Mouse (Mus musculus) common myeloid progenitor, adult 5-6 weeks (primary cell): ENCODE data around the gene Pls1. TPM values are rescaled to one million over a fixed set of nuclear protein-coding genes. Genes with fewer than 3 reads are reported as not detected.

Experiments used
- ATAC-seq: replicated peaks from 2 replicates; pipeline ENCODE4 v1.8.0; 2016; ENCODE audit warnings: low read depth, mild to moderate bottlenecking, moderate TSS enrichment, inconsistent platforms; ENCODE audit not compliant: poor library complexity, severe bottlenecking
- total RNA-seq: library from RNA; stranded (forward); fragments of 200-1000, 187-1606 nt; gene quantifications from 2 replicates; pipeline ENCODE4 v1.2.3, GENCODE M21; 2017

The Pls1 gene
- total RNA-seq: 0.18 and 1.4 TPM in 2 replicates

DNA sequence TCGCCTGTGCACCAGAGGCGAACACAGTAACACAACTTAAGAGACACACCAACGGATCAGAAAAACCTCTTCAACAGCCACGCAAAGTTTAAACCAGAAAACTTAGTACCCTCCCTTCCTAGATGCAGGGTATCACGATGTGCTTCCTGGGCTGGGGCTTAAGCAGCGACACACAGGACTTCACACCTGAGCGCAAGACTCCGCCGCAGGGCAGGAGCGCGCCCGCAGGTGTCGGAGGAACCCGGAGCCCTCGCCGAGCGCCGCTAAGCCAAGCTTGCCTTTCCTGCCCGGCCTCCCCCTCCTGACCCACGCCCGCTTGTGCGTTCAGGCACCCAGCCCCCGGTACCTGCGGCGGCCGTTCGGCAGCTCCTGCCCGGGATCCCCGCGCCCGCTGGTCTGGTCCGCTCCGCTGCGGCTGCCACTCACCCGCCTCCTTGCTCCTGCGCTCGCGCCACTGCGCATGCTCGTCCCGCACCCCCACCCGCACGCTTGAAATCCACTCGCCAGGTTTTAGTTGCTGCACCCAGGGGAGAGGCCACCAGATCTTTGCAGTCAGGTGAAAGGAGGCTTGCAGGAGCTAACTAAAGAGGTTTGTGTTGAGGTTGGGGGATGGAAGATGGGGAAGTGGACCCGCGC, at the start of gene Pls1:
Gene Pls1, minus strand, starts transcription at position 487 of the 636 bp plus-strand sequence.
- ATAC-seq: peak; percentile 83

DNA sequence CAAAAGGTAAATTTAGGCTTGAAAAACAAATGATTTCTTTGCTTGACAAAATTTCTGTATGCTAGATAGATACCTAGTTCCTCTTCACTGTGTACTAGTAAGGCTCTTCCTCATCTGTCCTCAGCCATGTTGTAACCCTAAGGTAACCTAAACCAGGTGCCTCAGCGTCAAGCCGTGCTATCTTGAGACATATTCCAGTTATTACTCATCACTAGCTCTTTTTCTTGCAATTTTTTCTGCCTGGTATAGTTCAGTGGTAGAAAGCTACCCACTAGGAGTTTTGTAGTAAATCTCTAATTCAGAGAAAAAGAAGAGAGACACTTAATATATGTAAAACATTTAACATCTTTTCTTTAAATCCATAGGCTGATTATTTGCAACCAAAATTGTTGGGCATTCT, 37.6 kb upstream of the Pls1 start:
- no peak for ATAC-seq

DNA sequence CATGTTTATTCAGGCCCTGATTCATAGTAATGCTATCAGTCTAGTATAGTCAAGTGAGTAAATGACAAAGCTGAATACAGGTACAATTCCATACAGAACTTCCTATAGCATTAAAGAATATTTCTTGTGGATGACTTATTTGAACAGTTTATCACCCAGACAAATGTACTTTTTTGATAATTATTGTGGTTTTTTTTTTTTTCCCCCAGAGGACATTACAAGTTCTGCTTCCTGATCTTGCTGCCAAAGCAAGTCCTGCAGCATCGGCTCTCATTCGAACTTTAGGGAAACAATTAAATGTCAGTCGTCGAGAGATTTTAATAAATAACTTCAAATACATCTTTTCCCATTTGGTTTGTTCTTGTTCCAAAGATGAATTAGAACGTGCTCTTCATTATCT, 33.1 kb upstream of the Pls1 start:
- no peak for ATAC-seq

DNA sequence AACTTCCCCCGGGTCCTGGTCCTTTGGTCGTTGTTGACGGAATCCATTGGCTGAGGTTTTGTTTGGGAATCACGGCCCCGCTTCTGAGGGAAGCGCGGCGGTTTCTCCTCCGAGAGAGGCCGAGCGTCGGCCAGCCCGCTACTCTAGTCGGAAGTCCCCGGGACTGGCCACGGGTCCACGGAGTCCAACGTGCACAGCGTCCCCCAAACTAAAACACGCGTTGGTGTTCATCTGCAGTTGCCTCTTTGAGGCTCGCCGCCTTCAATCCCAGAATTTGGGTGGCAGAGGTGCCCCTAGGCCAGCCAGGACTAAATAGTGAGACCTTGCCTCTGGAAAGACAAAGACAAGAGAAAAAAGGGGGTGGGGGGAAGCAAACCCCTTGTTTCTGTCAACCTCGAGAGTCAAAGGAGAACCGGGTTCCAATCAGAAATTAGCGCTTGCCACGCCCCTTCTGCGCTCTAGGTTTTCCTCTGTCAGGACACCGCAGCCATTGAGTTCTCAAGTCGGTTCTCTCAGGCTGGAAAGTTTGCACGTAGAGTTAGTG, 13.0 kb upstream of the Pls1 start:
- ATAC-seq: peak; percentile 69

DNA sequence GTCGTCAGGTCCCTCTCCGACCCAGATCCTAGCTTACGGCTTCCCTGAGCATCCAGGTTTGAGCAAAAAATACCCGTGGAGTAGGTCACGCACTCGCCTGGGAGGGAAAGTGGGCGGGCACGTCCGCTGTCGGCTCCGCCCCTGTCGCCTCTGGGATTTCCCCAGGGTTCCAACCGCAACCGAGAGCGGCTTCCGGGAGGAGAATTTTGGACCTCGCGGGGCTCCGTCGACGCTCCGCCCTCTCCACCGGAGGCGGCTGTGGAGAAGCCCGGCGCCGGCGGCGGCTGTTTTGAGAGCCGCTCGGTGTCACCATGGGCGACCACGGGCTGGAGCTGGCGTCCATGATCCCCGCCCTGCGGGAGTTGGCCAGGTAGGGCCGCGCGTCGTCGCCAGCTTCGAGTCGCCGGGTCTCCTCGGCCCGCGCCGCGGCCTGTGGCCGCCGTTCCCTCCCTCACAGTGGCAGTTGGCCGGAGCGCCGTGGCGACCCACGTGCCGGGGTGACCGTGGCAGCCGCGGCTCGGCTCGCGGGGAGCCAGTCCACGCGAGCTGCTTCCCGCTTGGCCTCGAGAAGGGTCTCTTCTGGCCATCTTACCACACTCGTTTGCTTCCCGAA, 12.4 kb upstream of the Pls1 start, which contains the start of gene Atr:
Gene Atr, plus strand, starts transcription at position 184 of the 613 bp plus-strand sequence.
- ATAC-seq: peak; percentile 90

DNA sequence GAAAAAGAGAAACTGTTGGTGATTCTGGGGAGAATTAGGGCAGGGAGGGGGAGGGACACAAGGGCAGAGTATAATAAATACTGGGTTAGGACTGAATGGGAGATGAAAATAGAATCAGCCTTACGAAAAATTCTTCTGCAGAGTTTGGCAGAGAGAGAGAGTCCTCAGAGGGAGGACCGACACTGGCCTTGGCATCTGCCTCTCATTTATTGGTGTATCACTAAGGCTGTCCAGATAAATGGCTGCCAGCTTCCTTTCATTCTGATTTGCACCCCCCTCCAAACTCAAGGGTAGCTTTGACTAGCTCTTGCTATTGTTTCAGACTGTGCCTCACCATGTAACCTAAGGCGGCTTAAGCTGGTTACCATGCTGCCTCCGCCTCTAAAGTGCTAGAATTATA, 10.9 kb upstream of the Pls1 start:
- no peak for ATAC-seq

DNA sequence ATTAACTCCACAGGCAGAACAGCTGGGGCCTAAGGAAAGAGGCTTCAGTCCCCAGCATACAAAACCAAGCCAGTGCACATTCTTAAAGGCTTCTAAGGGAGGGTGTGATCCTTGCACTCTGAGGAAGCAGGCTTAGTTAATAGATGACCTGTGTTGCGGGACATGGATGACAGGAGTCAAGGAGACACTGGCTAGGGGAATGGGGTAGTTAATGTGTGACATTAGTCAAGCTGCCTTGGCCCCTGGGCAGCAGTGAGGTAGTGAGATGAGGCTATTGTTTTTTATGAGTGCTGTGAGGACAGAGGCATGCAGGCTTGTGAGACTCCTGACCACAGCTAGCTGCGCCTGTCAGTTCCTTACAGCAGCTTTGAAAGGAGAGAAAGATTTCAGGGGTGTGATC, 9.8 kb upstream of the Pls1 start:
- ATAC-seq: no peak

DNA sequence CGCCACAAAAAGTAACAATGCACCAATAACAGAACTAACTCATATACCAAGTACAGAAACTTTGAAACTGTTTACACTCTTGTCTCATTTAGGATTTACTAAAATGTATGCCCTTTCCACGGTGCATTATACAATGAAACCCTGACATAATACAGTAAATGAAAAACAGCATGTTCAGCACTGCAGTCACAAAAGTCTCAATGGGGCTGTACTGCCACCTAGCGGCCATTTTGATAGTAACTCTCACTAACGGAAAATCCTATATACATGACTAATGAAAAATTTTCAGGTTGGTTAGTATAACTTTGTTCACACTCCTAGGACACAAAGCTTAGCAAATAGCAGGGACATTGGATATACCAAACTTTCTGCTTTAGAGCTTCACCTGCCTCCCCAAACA, 7.8 kb upstream of the Pls1 start:
- ATAC-seq: peak; percentile 66

DNA sequence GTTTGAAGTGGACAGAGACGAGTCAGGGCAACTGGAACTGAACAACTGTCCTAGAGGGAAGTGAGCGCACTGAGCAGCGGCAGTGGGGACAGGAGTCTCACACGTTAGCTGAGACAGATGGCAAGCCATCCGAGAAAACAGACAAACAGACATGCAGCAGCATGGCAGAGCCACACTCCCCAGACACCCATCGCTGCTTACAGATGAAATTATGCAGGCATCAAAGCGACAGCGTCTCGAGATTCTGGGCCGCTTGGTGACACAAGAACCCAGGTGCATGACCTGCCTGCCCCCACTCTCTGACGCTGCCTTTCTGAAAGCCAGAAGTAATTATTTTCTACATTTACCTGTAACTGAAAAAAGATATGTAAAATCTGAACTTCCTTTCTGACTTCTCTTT, 6.6 kb upstream of the Pls1 start:
- no peak for ATAC-seq

DNA sequence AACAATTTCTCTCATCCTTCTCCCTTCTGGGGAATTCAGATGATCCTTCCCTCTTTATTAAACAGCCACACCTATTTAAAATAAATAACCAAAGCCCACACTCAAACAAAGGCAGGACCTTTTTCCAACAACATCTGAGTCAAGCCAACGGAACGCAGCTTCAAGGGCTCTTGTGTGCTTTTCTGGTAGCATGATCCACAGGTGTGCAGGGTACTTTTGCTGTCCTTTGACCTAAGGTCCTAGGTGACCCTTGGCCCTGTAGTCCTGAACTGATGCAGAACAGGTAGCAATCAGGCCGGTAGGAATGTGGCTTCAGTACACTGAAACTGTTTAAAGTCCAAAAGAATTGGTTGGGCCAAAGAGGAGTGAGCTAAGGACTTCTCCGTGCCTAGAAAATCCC, 600 bp upstream of the Pls1 start:
- ATAC-seq: no peak

DNA sequence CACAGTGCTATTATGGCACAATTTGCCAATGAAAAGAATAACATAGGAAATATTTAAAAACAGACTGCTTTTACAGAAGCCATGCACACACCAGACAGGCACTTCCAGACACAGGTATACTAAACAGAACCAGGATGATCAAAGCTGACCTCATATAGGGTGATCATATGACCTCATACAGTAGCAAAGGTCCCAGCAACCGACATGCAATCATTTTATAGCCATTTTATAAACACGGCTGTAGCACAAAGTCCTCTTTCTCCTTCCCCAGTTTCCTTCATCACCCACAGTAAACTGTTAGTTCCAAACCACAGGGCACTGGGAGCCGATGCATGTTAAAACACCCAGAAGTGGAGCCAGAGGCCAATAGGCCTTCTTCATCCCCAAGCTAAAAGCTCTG, 5.7 kb downstream of the Pls1 start:
- no peak for ATAC-seq

DNA sequence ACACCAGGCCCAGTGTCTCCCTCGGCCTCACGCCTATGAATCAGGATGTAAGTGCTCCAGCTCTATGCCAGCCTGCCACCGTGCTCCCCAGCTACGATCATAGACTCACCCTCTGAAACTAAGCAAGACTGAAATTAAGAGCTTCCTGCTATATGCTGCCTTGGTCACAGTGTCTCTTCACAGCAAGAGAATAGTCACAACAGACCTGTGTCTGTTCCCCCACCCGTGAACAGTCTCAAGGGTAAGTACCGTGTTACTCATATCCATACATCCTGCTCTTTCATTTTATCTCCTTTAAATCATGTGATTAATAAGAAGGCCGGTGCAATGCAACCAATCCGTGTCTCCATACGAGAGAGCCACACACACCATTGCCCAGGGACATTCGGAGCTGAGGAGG, 9.4 kb downstream of the Pls1 start:
- no peak for ATAC-seq

DNA sequence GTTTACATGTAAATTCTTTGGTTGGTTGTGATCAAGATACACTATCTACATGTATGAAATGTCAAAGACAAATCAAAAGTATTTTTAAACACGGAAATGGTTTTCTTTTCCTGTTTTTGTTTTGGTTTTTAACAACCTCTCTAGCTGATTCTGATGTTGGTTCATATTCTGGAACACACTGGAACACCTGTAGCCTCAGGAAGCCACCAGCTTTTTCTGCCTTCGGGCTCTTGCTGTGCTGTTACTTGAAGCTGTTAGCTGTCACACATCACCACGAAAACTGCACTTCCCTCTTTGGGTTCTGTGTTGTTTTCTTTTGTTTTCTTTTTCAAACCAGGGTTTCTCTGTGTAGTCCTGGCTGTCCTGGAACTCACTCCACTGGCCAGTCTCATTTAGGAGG, 10.3 kb downstream of the Pls1 start:
- ATAC-seq: no peak

DNA sequence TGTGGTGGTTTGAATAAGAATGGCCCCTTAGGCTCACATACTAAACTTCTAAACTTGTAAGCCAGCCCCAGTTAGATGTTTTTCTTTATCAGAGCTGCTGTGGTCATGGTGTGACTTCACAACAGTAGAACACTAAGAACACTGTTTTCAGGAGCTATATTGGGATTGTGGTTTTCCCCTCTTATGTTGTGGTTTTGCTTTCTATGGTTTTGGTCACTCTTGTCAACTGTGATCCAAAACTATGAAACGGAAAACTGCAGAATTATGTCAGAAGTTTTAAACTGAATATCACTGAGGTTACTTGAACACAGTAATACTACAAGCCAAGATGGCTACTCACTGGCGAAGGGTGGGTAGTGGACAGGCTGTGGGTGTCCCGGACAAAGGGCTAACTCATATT, 12.4 kb downstream of the Pls1 start:
- ATAC-seq: peak; percentile 81

DNA sequence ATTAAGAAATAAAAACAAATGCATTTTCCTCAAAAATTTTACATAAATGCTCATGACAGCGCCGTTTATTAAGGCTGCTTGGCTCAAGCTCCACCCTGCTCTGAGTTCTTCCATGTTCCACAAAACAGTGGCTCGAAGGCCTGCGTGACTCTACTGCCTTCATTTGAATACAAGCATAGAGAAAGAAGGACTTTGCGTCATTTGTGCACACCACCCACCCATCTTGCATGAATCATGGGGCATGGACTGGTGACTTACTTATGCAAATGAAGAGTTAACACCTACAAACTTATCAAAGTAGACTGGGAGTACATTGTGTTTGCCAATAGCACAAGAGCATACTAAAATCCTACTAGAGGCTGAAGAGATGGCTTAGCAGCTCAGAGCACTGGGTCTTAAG, 17.5 kb downstream of the Pls1 start:
- ATAC-seq: no peak

DNA sequence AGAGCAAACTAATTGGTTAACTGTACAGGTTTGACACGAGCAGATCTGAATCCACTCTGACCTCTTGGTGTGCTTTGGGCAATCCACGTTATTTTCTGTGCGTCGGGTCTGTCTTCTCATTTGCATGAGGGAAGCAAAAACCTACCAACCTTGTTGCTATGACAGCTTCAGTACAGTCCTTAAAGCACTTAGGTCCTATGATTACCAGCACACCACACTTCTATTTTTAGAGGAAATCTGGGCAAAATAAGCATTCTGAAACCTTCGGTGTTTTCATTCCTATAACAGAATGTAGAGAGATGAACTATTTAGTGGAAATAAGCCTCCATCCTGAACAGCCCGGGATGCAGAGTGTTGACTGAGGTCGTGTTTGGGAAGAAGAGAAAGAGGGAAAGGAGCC, 22.6 kb downstream of the Pls1 start:
- no peak for ATAC-seq

DNA sequence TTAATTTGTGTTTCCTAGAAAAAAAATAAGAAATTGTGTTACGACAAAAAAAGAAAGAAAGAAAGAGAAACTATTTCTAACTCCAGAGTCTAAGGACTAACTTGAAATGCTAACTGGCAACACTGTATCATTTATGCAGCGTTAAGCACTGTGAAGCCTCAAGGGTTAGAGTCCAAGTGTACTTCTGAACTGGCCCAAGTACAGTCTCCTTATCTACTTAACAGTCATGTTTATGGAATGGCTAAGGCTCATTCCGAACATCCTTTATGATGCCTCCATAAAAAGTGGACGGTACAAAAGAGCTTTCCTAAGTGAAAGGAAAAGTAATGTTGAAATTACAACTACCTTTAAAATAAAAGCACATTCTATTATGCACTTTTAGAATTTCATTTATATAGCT, 29.4 kb downstream of the Pls1 start:
- no peak for ATAC-seq

DNA sequence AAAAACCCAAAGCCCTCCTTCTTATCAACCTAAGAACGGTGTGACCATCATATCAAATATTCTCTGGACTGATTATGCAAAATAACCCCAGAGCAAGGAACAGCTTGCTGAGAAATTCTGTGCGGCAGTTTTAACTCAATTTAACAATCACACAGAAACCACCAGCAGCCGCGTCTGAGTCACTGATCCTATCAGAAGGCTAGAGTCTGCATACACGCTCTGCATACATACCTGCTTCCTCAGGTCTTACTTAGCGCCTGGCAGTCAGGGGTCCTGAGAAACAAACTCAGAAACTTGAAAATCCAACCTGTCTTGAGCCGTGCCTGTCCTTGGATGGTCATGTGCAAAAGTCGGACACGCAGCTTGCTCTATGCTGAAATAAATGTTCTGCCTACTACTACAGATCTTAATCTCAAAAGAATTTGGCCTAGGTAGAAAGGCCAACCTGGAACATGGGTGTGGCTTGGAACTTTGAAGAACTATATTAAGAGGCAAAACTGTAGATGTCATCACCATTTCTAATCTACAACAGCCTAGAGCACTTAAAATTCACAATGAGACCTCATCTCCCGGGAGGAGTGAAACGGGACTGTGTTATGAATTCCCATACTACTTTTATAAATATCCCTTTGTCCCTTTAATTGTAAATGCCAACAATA, 30.0 kb downstream of the Pls1 start:
- no peak for ATAC-seq

DNA sequence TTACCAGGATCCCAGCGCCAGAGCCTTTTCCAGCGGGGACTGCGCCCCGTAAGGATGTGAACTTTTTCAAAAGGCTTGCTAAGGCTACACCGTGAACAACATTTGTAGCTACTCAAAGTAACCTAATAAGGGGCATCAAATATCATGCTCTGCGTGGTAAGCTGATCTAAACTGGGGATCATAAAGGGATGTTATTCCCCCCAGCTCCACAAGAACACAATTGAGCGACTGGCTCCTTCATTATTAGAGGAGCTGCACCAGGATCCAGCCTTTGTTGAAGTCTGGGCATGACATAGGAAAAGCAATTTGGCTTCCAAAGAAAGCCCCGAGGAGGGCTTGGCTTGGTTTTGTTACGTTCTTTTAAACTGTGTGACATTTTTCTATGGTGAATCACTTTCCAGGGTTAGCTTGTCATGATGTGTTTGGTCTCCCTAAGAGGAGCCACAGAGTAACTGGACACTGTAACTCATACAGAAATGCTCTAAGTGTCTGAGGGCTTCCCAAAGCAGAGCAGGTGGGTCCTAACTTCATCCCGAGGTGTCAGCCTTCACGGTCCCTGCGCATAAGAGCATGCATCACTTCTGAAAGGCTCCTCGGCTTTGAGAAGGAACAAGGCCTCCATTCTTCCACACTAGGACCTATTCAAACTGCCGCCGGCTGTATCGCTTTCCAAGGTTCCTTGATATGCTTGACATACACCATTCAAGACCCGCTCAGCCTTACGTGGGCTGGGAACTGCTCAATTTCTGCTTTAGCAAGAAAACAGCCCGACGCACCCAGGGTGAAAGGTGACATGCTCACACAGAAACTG, 31.2 kb downstream of the Pls1 start:
- no peak for ATAC-seq

DNA sequence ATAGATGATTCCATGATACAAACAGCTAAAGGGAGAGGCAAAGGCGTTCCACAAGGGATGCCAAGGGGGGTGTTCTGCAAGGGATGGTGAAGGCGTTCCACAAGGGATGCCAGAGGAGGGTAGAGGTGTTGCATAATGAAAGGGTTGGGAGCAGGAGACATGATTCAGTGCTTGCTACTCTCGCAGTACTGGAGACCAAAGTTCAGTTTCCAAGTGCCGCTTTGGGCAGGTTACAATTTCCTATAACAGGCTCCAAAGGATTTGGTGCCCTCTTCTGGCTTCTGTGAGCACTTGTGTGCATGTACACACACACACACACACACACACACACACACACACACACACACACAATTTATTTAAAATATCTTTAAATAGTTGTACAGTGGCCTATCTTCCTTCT, 33.3 kb downstream of the Pls1 start:
- ATAC-seq: no peak

DNA sequence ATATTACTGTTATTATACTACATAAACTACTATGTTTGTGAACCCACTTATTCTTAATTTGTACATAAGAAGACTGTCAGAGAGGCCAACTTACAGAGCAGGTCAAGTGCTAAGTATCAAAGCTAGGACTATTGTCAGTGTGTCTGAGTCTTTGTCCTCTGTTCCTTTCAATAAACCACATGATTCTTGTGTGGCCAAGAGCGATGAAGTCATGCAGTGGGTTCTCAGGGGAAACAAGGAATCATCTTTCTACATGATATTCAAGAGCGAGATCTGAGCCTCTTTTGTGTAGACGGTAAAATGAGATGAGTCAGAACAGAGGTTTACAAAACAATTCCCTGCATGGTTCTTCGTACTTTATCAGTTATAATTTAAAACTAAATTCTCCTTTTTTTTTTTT, 35.5 kb downstream of the Pls1 start:
- ATAC-seq: no peak
